Mouse (Mus musculus) limb, embryonic 11.5 days (tissue): Measurements from ENCODE around the gene Fnd3c2. TPM values are rescaled to one million over a fixed set of nuclear protein-coding genes. Genes with fewer than 3 reads are reported as not detected.

Source experiments
- ATAC-seq: fragments of 200-750 bp; cut with Nextera tagmentation; 2 replicates; pipeline ENCODE4 v1.8.0; 2017; ENCODE audit warnings: low read depth; ENCODE audit not compliant: insufficient number of reproducible peaks, low FRiP score, low TSS enrichment
- DNase-seq: peaks from one replicate; pipeline ENCODE4 v3.0.0-alpha.2; 2015; ENCODE audit warnings: low spot score
- H3K27ac ChIP-seq: fragments of 300-500 bp; sonication (generic); replicated peaks from 2 replicates; pipeline ENCODE4 v1.5.1; 2014; ENCODE audit warnings: low read depth, mild to moderate bottlenecking, low read length
- H3K27me3 ChIP-seq: fragments of 300-500 bp; sonication (generic); 2 replicates; pipeline ENCODE4 v1.6.1; 2014; ENCODE audit warnings: mild to moderate bottlenecking, low read length, mixed read lengths; ENCODE audit not compliant: control insufficient read depth, insufficient read depth
- H3K36me3 ChIP-seq: fragments of 300-500 bp; sonication (generic); 2 replicates; pipeline ENCODE4 v1.6.1; 2014; ENCODE audit warnings: mild to moderate bottlenecking, low read length, moderate library complexity, mixed read lengths; ENCODE audit not compliant: control insufficient read depth, insufficient read depth
- H3K4me1 ChIP-seq: fragments of 300-500 bp; sonication (generic); 2 replicates; pipeline ENCODE4 v1.6.1; 2014; ENCODE audit warnings: low read length, mixed read lengths; ENCODE audit not compliant: control insufficient read depth, insufficient read depth
- H3K4me2 ChIP-seq: fragments of 300-500 bp; sonication (generic); 2 replicates; pipeline ENCODE4 v1.6.1; 2014; ENCODE audit warnings: low read depth, mild to moderate bottlenecking, moderate library complexity; ENCODE audit not compliant: severe bottlenecking
- H3K4me3 ChIP-seq: fragments of 300-500 bp; sonication (generic); 2 replicates; pipeline ENCODE4 v1.5.1; 2014; ENCODE audit warnings: low read depth, low read length
- H3K9ac ChIP-seq: fragments of 300-500 bp; sonication (generic); 2 replicates; pipeline ENCODE4 v1.6.1; 2014; ENCODE audit warnings: mild to moderate bottlenecking, low read length
- H3K9me3 ChIP-seq: fragments of 300-500 bp; sonication (generic); 2 replicates; pipeline ENCODE4 v1.6.1; 2016; ENCODE audit warnings: low read length; ENCODE audit not compliant: control insufficient read depth
- WGBS: fragments of 180-500 bp; shearing (Covaris S2); extraction: QIAGEN DNeasy Blood & Tissue Kit; methylation state at CpG from one replicate; pipeline ENCODE4 v1.1.7; 2014; 5-methylcytosine and 5-hydroxymethylcytosine counted together
- polyA plus RNA-seq: library from polyadenylated mRNA; unstranded; fragments of >200 nt; fragmentation: Nextera tagmentation; extraction: Ambion mirVana; gene quantifications from 2 replicates; pipeline ENCODE4 v1.2.1, GENCODE M21; 2014

Fnd3c2 gene
- polyA plus RNA-seq, 1 experiment from 2014 or later: not detected

DNA sequence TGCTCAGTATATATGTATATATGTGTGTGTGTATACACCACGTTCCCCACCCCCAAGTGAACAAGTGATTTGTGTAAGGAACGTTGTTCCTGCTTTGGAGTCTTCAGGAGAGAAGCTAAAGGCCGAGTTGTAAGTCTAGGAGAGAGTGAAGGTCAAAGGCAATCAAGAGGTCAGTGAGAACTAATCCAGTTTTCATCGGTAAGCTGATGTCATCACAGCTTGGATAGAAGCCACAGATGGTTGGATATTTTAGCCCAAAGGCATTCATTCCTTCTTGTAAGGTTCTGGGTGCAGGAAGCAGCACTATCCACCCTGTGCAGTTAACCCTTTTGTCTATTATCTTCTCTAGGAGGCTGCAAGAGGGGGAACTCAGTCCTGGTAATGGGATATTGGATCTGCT is 65.1 kb downstream of the Fnd3c2 start:
- Histone ChIP-seq H3K27me3 (no peaks in the 10 kb centered on the region), H3K9ac (no peak overlapping the region), H3K4me1 (no peaks in the 10 kb centered on the region), H3K9me3 (no peaks in the 10 kb centered on the region), H3K27ac (no peak overlapping the region), H3K4me2 (peak overlapping the region; percentile 24; the same call in 1 of the 2 replicates), H3K4me3 (no peak overlapping the region), H3K36me3 (0 out of 2 replicates have a peak, but pooled peaks cover 3% of the 10 kb centered on the region)
- DNase-seq (no peak), ATAC-seq (no peak)
- WGBS: 54% methylated on average over 4 of the region's 4 CpGs

DNA sequence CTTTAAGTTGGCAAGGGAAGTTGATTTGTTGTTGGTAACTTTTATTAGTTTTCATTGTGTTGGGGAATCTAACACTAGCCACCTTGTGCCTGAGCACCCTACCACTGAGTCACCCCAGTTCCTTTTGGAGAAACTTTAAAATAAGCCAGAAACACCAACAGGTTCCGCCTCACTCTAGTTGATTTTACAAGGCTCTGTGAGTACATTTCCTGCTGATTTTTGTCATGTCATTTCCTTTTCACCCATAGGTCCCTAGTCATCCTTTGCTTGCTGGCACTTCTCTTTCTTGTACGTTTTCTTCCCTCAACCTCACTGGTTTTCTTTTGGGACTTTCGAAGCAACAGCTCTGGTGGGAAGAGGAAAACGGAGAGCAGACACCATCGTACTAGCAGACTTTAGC is 65.8 kb downstream of the Fnd3c2 start:
- peak overlapping the region; percentile 58; the same call in 1 of the 2 replicates for H3K4me2 ChIP-seq
- no peak overlapping the region for H3K9ac ChIP-seq
- 0 out of 2 replicates have a peak, but pooled peaks cover 3% of the 10 kb centered on the region for H3K36me3 ChIP-seq
- H3K4me1 ChIP-seq: no peaks in the 10 kb centered on the region
- H3K4me3 ChIP-seq: peak overlapping the region; percentile 50; the same call in 1 of the 2 replicates
- no peaks in the 10 kb centered on the region for H3K27me3 ChIP-seq
- H3K27ac ChIP-seq: no peak overlapping the region
- DNase-seq: no peak
- no peaks in the 10 kb centered on the region for H3K9me3 ChIP-seq
- 77% methylated on average over 5 of the region's 5 CpGs for whole genome bisulfite sequencing
- ATAC-seq: no peak

DNA sequence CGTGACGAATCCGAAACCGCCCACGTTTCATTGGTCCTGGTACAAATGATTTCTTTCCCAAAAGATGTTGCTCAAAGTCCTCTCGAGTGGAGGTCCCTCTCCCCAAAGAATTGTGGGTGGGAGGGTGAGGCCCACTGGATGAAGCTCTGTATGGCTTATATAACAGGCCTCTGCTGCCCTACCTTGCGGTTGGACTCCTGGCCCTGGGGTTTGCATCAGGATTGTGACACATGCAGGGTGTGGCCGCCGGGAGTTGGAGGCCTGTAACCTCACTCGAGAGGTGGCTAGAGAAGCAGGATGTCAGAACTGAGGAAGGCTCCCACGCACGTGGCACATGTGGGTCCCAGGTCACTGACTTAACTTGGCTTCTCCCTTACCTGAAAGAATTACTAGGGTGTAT is 67.4 kb downstream of the Fnd3c2 start:
- WGBS: 20% methylated on average over 12 of the region's 12 CpGs
- peak overlapping the region; percentile 50 for H3K4me3 ChIP-seq
- ATAC-seq (no peak), DNase-seq (peak; percentile 33)
- peak overlapping the region; percentile 33; the same call in 1 of the 2 replicates for H3K27ac ChIP-seq
- H3K4me1 ChIP-seq: no peaks in the 10 kb centered on the region
- peak overlapping the region; percentile 58 for H3K4me2 ChIP-seq
- H3K9me3 ChIP-seq: no peaks in the 10 kb centered on the region
- no peaks in the 10 kb centered on the region for H3K36me3 ChIP-seq
- H3K27me3 ChIP-seq: no peaks in the 10 kb centered on the region
- H3K9ac ChIP-seq: peak overlapping the region; percentile 53

DNA sequence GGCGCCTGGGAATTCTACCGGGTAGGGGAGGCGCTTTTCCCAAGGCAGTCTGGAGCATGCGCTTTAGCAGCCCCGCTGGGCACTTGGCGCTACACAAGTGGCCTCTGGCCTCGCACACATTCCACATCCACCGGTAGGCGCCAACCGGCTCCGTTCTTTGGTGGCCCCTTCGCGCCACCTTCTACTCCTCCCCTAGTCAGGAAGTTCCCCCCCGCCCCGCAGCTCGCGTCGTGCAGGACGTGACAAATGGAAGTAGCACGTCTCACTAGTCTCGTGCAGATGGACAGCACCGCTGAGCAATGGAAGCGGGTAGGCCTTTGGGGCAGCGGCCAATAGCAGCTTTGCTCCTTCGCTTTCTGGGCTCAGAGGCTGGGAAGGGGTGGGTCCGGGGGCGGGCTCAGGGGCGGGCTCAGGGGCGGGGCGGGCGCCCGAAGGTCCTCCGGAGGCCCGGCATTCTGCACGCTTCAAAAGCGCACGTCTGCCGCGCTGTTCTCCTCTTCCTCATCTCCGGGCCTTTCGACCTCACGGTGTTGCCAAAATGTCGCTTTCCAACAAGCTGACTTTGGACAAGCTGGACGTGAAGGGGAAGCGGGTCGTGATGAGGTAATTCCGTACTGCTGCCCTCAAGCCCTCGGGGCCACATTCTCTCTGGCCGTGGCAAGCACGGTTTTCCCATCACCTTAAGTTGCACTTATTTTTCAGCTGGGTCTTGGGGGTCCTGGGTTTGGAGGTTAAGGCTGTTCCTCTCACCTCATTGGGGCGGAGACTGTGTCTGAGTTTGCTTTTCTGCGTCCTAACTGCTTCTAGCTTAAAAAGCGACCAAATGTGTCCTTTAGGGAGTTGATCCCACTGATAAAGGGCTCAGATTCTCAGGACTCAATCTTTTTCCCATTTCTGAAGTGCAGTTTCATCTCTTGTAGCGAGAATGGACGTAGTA is 68.2 kb downstream of the Fnd3c2 start, which contains the start of gene Pgk1:
TSS of gene Pgk1 (plus strand) at position 388 of the 937 bp plus-strand sequence.
- Histone ChIP-seq H3K9ac (peak within 1 kb of the TSS; percentile 53), H3K9me3 (no peaks in the 10 kb centered on the region), H3K27ac (peak within 1 kb of the TSS; percentile 90), H3K4me1 (no peaks in the 10 kb centered on the region), H3K4me3 (peak within 1 kb of the TSS; percentile 50), H3K36me3 (no peaks in the 10 kb centered on the region), H3K4me2 (peak within 1 kb of the TSS; percentile 58), H3K27me3 (no peaks in the 10 kb centered on the region)
- WGBS: 12% methylated on average over 55 of the region's 55 CpGs
- DNase-seq: peak; percentile 92
- ATAC-seq: peak; percentile 98

DNA sequence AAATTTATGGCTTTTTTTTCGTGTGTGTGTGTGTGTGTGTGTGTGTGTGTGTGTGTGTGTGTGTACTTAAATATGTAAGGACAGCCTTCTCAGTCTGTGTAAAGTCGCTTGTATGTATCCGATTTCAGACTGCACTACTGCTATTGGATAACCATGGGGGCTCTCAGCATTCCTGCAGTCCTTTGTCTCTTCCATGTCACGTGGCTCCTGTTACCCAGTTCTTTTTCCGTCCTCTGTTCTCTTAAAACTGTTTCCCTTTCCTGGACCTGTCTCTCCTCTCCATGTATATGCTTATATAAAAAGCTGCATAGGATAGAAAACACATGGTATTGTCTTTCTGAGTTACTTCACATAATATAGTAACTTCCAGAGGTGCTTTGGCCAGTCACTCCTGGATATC is 69.5 kb downstream of the Fnd3c2 start:
- Histone ChIP-seq H3K27ac (peak overlapping the region; percentile 90), H3K36me3 (no peaks in the 10 kb centered on the region), H3K27me3 (no peaks in the 10 kb centered on the region), H3K4me3 (no peak overlapping the region), H3K9me3 (no peaks in the 10 kb centered on the region), H3K4me1 (no peaks in the 10 kb centered on the region), H3K9ac (0 out of 2 replicates have a peak overlapping the region, but pooled peaks have one; percentile 12), H3K4me2 (no peak overlapping the region)
- ATAC-seq: peak; percentile 72; the same call in 1 of the 2 replicates
- 15% methylated on average over 5 of the region's 5 CpGs for WGBS
- peak; percentile 34 for DNase-seq

Other genes with a start within 250 kb of the Fnd3c2 start
- 63.2 and 68.1 TPM in 2 replicates for gene Magt1, start 243.5 kb downstream of the Fnd3c2 start, polyA plus RNA-seq
- 363 and 395 TPM in 2 replicates for gene Cox7b, start 239.7 kb downstream of the Fnd3c2 start, polyA plus RNA-seq
- 40.7 and 45.5 TPM in 2 replicates for gene Atp7a, start 228.1 kb downstream of the Fnd3c2 start, polyA plus RNA-seq
- 0.14 and 0.19 TPM in 2 replicates for gene Tlr13, start 112.2 kb downstream of the Fnd3c2 start, polyA plus RNA-seq
- 418 and 465 TPM in 2 replicates for gene Pgk1, start 68.3 kb downstream of the Fnd3c2 start, polyA plus RNA-seq
- gene Taf9b, start 34.2 kb downstream of the Fnd3c2 start, polyA plus RNA-seq: 8.2 and 10.8 TPM in 2 replicates
- 102 and 111 TPM in 2 replicates for gene Fndc3c1, start 230.0 kb upstream of the Fnd3c2 start, polyA plus RNA-seq